In the genomic region with DNA sequence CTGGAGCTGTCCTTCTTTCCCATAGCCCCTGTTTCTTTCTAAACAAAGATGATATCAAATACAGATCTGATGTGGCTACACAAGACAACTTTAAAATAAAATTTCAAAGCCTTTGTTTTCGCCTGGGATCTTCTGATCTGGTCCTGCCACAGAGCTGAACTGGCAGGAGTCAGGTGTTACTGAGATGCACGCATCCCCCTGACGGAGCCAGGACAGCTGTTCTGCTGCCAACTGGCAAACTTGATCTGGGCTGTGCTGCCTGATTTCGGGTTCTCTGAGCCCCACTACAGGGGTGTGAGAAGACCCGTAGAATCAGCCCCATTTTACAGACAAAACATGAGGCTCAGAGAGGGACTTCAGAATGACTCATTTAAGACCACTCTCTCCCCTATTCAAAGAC, we compare ENCODE assay signal across 32 mouse cellular contexts. TPM values are rescaled to one million over a fixed set of nuclear protein-coding genes. Genes with fewer than 3 reads are reported as not detected.
"Had no signal": no experiment of that assay in that cellular context is flagged by ENCODE, and none has a peak within 500 bp of the region (broad histone marks: within the 10 kb centered on the region; RNA-seq: fewer than 3 reads in every experiment).

No protein-coding gene starts in this region.

- H3K36me3 ChIP-seq: limb, embryonic 12.5 days; limb, embryonic 13.5 days; limb, embryonic 15.5 days; liver, embryonic 12.5 days; liver, embryonic 13.5 days; liver, embryonic 15.5 days; lung, embryonic 15.5 days; midbrain, embryonic 10.5 days; midbrain, embryonic 12.5 days; midbrain, embryonic 13.5 days; midbrain, embryonic 15.5 days; neural tube, embryonic 12.5 days had no signal

- DNase-seq: left cerebral cortex, postnatal 4 days; liver; liver, embryonic 13.5 days; liver, postnatal 0 days; lung, adult 18-20 months; lung, adult 2 months; lung, embryonic 14.5 days; lung, postnatal 10 days; lung, postnatal 14 days; lung, postnatal 36 days; lung, postnatal 4 days; midbrain, embryonic 14.5 days had no signal

- H3K27me3 ChIP-seq: limb, embryonic 12.5 days; limb, embryonic 13.5 days; limb, embryonic 15.5 days; liver, embryonic 12.5 days; liver, embryonic 13.5 days; liver, embryonic 15.5 days; lung, embryonic 15.5 days; midbrain, embryonic 12.5 days; midbrain, embryonic 13.5 days; midbrain, embryonic 15.5 days; neural tube, embryonic 12.5 days had no signal

- ATAC-seq: liver, embryonic 12.5 days; liver, postnatal 0 days; lung, postnatal 0 days; midbrain, embryonic 13.5 days; midbrain, embryonic 15.5 days; midbrain, embryonic 16.5 days had no signal

- H3K4me2 ChIP-seq: limb, embryonic 12.5 days; limb, embryonic 13.5 days; limb, embryonic 15.5 days; liver, embryonic 11.5 days; liver, embryonic 12.5 days; liver, embryonic 13.5 days; liver, embryonic 15.5 days; lung, embryonic 14.5 days; lung, embryonic 15.5 days; midbrain, embryonic 11.5 days; midbrain, embryonic 12.5 days; midbrain, embryonic 13.5 days; midbrain, embryonic 15.5 days; neural tube, embryonic 12.5 days had no signal

- H3K4me1 ChIP-seq: limb, embryonic 12.5 days; limb, embryonic 13.5 days; limb, embryonic 15.5 days; liver, embryonic 12.5 days; liver, embryonic 13.5 days; liver, embryonic 15.5 days; lung, embryonic 15.5 days; megakaryocyte, embryonic 14.5 days; midbrain, embryonic 10.5 days; midbrain, embryonic 12.5 days; midbrain, embryonic 13.5 days; midbrain, embryonic 15.5 days; neural tube, embryonic 12.5 days had no signal

- H3K4me3 ChIP-seq: left cerebral cortex, adult 2 months; limb, embryonic 12.5 days; limb, embryonic 13.5 days; limb, embryonic 15.5 days; liver, embryonic 12.5 days; liver, embryonic 13.5 days; liver, embryonic 15.5 days; lung, embryonic 15.5 days; megakaryocyte, embryonic 14.5 days; midbrain, embryonic 10.5 days; midbrain, embryonic 12.5 days; midbrain, embryonic 13.5 days; midbrain, embryonic 15.5 days; neural tube, embryonic 12.5 days had no signal

- H3K9ac ChIP-seq: limb, embryonic 12.5 days; limb, embryonic 13.5 days; limb, embryonic 15.5 days; liver, embryonic 12.5 days; liver, embryonic 13.5 days; liver, embryonic 14.5 days; liver, embryonic 15.5 days; liver, postnatal 0 days; lung, embryonic 14.5 days; lung, embryonic 15.5 days; midbrain, embryonic 12.5 days; midbrain, embryonic 13.5 days; midbrain, embryonic 15.5 days; neural tube, embryonic 12.5 days had no signal

- H3K27ac ChIP-seq: left cerebral cortex, adult 2 months; limb, embryonic 12.5 days; limb, embryonic 13.5 days; limb, embryonic 15.5 days; liver, embryonic 12.5 days; liver, embryonic 13.5 days; liver, embryonic 14.5 days; liver, embryonic 15.5 days; lung, embryonic 15.5 days; macrophage; midbrain, embryonic 10.5 days; midbrain, embryonic 12.5 days; midbrain, embryonic 13.5 days; midbrain, embryonic 15.5 days; neural tube, embryonic 12.5 days had no signal

- H3K9me3 ChIP-seq: limb, embryonic 12.5 days; limb, embryonic 15.5 days; liver, embryonic 12.5 days; liver, embryonic 13.5 days; liver, embryonic 15.5 days; lung, embryonic 15.5 days; midbrain, embryonic 10.5 days; midbrain, embryonic 12.5 days; midbrain, embryonic 13.5 days; midbrain, embryonic 15.5 days; neural tube, embryonic 12.5 days had no signal

RNA-seq across cellular contexts. Expression of a gene that starts 45.6 kb away (rescaled TPM):
- polyA plus RNA-seq: liver, adult 2 months; macrophage had no signal
